Mouse (Mus musculus): ENCODE results near the gene Vmn1r181. TPM values are rescaled to one million over a fixed set of nuclear protein-coding genes. Genes with fewer than 3 reads are reported as not detected.
"Not testable (repeated sequence)": the region's sequence is repeated elsewhere in the genome, so short reads cannot be mapped to it uniquely, and the experiment has no call there.

Gene Vmn1r181
- total RNA-seq (2021), result not detected in 2 replicates
- long read RNA-seq, result 0 reads

GRCm38 (mm10) chr7:23974315-23974714 is at the start of gene Vmn1r181:
TSS of gene Vmn1r181 (plus strand) at chr7:23974615.
- DNase-seq, result not testable (repeated sequence)

- no peak for DNase-seq
Observed at GRCm38 (mm10) chr7:23926678-23927077, 47.7 kb upstream of the Vmn1r181 start, which contains the start of gene Vmn1r179. TSS of gene Vmn1r179 (plus strand) at chr7:23926978.

GRCm38 (mm10) chr7:23950332-23950731 is 24.1 kb upstream of the Vmn1r181 start, which contains the start of gene Vmn1r180:
TSS of gene Vmn1r180 (plus strand) at chr7:23950632.
- DNase-seq, result no peak

- not testable (repeated sequence) for DNase-seq
Observed at GRCm38 (mm10) chr7:23968044-23968443, 6.4 kb upstream of the Vmn1r181 start.

- DNase-seq, result no peak
Observed at GRCm38 (mm10) chr7:24001391-24001790, 27.0 kb downstream of the Vmn1r181 start, which contains the start of gene V1rd19. TSS of gene V1rd19 (plus strand) at chr7:24001691.

Other genes with a start within 250 kb of the Vmn1r181 start
- not detected in 2 replicates for gene Vmn1r174, start 222.3 kb upstream of the Vmn1r181 start, total RNA-seq (2021)
- gene Vmn1r175, start 164.0 kb upstream of the Vmn1r181 start, total RNA-seq (2021), result not detected in 2 replicates
- not detected in 2 replicates for gene Vmn1r176, start 137.2 kb upstream of the Vmn1r181 start, total RNA-seq (2021)
- not detected in 2 replicates for gene Vmn1r177, start 108.2 kb upstream of the Vmn1r181 start, total RNA-seq (2021)
- not detected in 2 replicates for gene Vmn1r178, start 82.6 kb upstream of the Vmn1r181 start, total RNA-seq (2021)
- gene Vmn1r179, start 47.6 kb upstream of the Vmn1r181 start, total RNA-seq (2021), result not detected in 2 replicates
- not detected in 2 replicates for gene Vmn1r180, start 24.0 kb upstream of the Vmn1r181 start, total RNA-seq (2021)
- not detected in 2 replicates for gene V1rd19, start 27.1 kb downstream of the Vmn1r181 start, total RNA-seq (2021)
- not detected in 2 replicates for gene Vmn1r183, start 78.6 kb downstream of the Vmn1r181 start, total RNA-seq (2021)
- gene Zfp180, start 107.3 kb downstream of the Vmn1r181 start, total RNA-seq (2021), result 26.6 and 27.0 TPM in 2 replicates
- 5.4 and 6.1 TPM in 2 replicates for gene Zfp112, start 137.7 kb downstream of the Vmn1r181 start, total RNA-seq (2021)
- 11.1 and 11.3 TPM in 2 replicates for gene Zfp235, start 159.6 kb downstream of the Vmn1r181 start, total RNA-seq (2021)
- gene Zfp114, start 200.4 kb downstream of the Vmn1r181 start, total RNA-seq (2021), result 0.29 and 0.58 TPM in 2 replicates
- 9.7 and 9.9 TPM in 2 replicates for gene Zfp111, start 236.8 kb downstream of the Vmn1r181 start, total RNA-seq (2021)